Mouse (Mus musculus) inflammation-experienced regulatory T-cells, adult 6 months (primary cell): ENCODE data around the gene Adgre5. TPM values are rescaled to one million over a fixed set of nuclear protein-coding genes. Genes with fewer than 3 reads are reported as not detected.

ENCODE experiments used
- ATAC-seq: one replicate; pipeline ENCODE4 v1.8.0; 2017
- polyA plus RNA-seq, 3 experiments: library from polyadenylated mRNA; unstranded; fragments of 100-300 nt; shearing (Covaris generic); gene quantifications; one replicate each; pipeline ENCODE4 v1.2.1; 2017

Gene Adgre5
- 100 to 1,000 TPM; 177 to 212 (median 210) TPM for polyA plus RNA-seq

GRCm38 (mm10) chr8:83740976-83741741 lies at the start of gene Adgre5:
Adgre5 (minus strand) TSS chr8:83741326.
- ATAC-seq = peak; percentile 10

GRCm38 (mm10) chr8:83789826-83790225 lies 48.7 kb upstream of the Adgre5 start:
- peak; percentile 35 for ATAC-seq

- ATAC-seq = no peak
These were observed 43.9 kb upstream of the Adgre5 start for GRCm38 (mm10) chr8:83785046-83785445.

GRCm38 (mm10) chr8:83782832-83783558 lies 41.9 kb upstream of the Adgre5 start:
- peak; percentile 83 for ATAC-seq

- ATAC-seq = peak; percentile 41
These were observed 38.5 kb upstream of the Adgre5 start for GRCm38 (mm10) chr8:83779610-83780009.

GRCm38 (mm10) chr8:83778051-83778450 lies 36.9 kb upstream of the Adgre5 start:
- ATAC-seq = no peak

GRCm38 (mm10) chr8:83776632-83777031 lies 35.5 kb upstream of the Adgre5 start:
- ATAC-seq = no peak

GRCm38 (mm10) chr8:83774221-83774620 lies 33.1 kb upstream of the Adgre5 start:
- ATAC-seq = no peak

GRCm38 (mm10) chr8:83773452-83773846 lies 32.3 kb upstream of the Adgre5 start:
- peak; percentile 62 for ATAC-seq

- ATAC-seq = peak; percentile 70
These were observed 31.8 kb upstream of the Adgre5 start for GRCm38 (mm10) chr8:83772701-83773451.

- ATAC-seq = no peak
These were observed 30.7 kb upstream of the Adgre5 start for GRCm38 (mm10) chr8:83771791-83772190.

- ATAC-seq = peak; percentile 53
These were observed 29.5 kb upstream of the Adgre5 start for GRCm38 (mm10) chr8:83770669-83771068.

GRCm38 (mm10) chr8:83769720-83770119 lies 28.6 kb upstream of the Adgre5 start:
- no peak for ATAC-seq

GRCm38 (mm10) chr8:83768526-83768925 lies 27.4 kb upstream of the Adgre5 start:
- ATAC-seq = no peak

GRCm38 (mm10) chr8:83767442-83767841 lies 26.3 kb upstream of the Adgre5 start:
- ATAC-seq = no peak

- ATAC-seq = no peak
These were observed 24.5 kb upstream of the Adgre5 start for GRCm38 (mm10) chr8:83765663-83766062.

GRCm38 (mm10) chr8:83764717-83765116 lies 23.6 kb upstream of the Adgre5 start:
- ATAC-seq = no peak

GRCm38 (mm10) chr8:83764116-83764515 lies 23.0 kb upstream of the Adgre5 start:
- ATAC-seq = no peak

- no peak for ATAC-seq
These were observed 18.2 kb upstream of the Adgre5 start for GRCm38 (mm10) chr8:83759231-83759759.

- ATAC-seq = peak; percentile 89
These were observed 17.2 kb upstream of the Adgre5 start for GRCm38 (mm10) chr8:83758298-83758697.

GRCm38 (mm10) chr8:83757084-83757607 lies 16.0 kb upstream of the Adgre5 start:
- no peak for ATAC-seq

- ATAC-seq = no peak
These were observed 15.1 kb upstream of the Adgre5 start for GRCm38 (mm10) chr8:83756273-83756672.

GRCm38 (mm10) chr8:83754149-83754548 lies 13.0 kb upstream of the Adgre5 start:
- ATAC-seq = no peak
